Mouse (Mus musculus): ENCODE measurements at regions not wholly inside any gene's neighbourhood (a gene's known extent, or its start where the extent isn't known, plus 50 kb on each side); places are given as distances from the start of the nearest gene placed in this dataset.
"Not testable (repeated sequence)": the region's sequence is repeated elsewhere in the genome, so short reads cannot be mapped to it uniquely, and the experiment has no call there.

GRCm38 (mm10) chr3:54580339-54580738 is 112.3 kb upstream of the Supt20 start:
- H3K9me3 ChIP-seq (ENCODE audit: control insufficient read depth, low read length), result no peaks in the 10 kb centered on the region
- H3K4me3 ChIP-seq (ENCODE audit: low read depth, low read length), result no peak overlapping the region
- 89% methylated on average over 6 of the region's 6 CpGs for WGBS
- ATAC-seq (replicated peaks; ENCODE audit: low FRiP score, low TSS enrichment, low read depth) (no peak), DNase-seq (ENCODE audit: low spot score) (no peak)
- H3K27me3 ChIP-seq (replicated peaks; ENCODE audit: control insufficient read depth, insufficient read depth, low read length), result no peaks in the 10 kb centered on the region
- no peak overlapping the region for H3K27ac ChIP-seq (ENCODE audit: low read depth)
- H3K4me2 ChIP-seq (ENCODE audit: low read length), result no peak overlapping the region
- H3K9ac ChIP-seq (ENCODE audit: low read length), result no peak overlapping the region
- H3K4me1 ChIP-seq (replicated peaks; ENCODE audit: control insufficient read depth, insufficient read depth, low read length), result no peaks in the 10 kb centered on the region
- H3K36me3 ChIP-seq (ENCODE audit: control insufficient read depth, insufficient read depth, low read length), result no peaks in the 10 kb centered on the region

DNA sequence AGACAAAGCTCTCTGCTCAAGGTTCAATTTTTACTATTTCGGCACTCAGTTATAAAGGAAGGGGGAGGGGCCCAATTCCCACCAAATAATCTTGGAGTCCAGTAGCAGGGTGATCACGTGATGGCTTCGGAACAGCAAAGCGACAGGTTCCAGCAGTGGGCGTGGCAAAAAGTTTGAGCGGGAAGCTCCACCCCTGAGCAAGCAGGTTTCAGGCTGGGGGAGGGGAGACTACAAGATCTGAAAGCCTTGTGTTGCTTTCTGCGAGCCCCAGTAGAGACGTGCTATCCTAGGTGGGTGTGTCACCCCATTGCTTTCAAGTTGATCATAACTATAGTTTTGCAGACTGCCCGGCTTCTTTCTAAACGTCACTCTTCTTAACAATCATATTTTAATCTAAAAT is 106.8 kb upstream of the Supt20 start:
- not testable (repeated sequence) for ATAC-seq (replicated peaks; ENCODE audit: low FRiP score, low TSS enrichment, low read depth); H3K36me3 ChIP-seq (ENCODE audit: control insufficient read depth, insufficient read depth, low read length); H3K4me3 ChIP-seq (ENCODE audit: low read depth, low read length); H3K9ac ChIP-seq (ENCODE audit: low read length); H3K4me1 ChIP-seq (replicated peaks; ENCODE audit: control insufficient read depth, insufficient read depth, low read length); H3K9me3 ChIP-seq (ENCODE audit: control insufficient read depth, low read length); H3K27me3 ChIP-seq (replicated peaks; ENCODE audit: control insufficient read depth, insufficient read depth, low read length); H3K4me2 ChIP-seq (ENCODE audit: low read length); DNase-seq (ENCODE audit: low spot score); H3K27ac ChIP-seq (ENCODE audit: low read depth)
- WGBS, result 92% methylated on average over 9 of the region's 10 CpGs

GRCm38 (mm10) chr3:54587127-54587995 is 105.2 kb upstream of the Supt20 start:
- no peaks in the 10 kb centered on the region for H3K9me3 ChIP-seq (ENCODE audit: control insufficient read depth, low read length)
- H3K4me1 ChIP-seq (replicated peaks; ENCODE audit: control insufficient read depth, insufficient read depth, low read length), result no peaks in the 10 kb centered on the region; the same call in 1 of the 2 replicates
- H3K9ac ChIP-seq (ENCODE audit: low read length), result 0 out of 2 replicates have a peak overlapping the region, but pooled peaks have one; percentile 1
- no peaks in the 10 kb centered on the region for H3K36me3 ChIP-seq (ENCODE audit: control insufficient read depth, insufficient read depth, low read length)
- H3K4me3 ChIP-seq (ENCODE audit: low read depth, low read length), result peak overlapping the region; percentile 18; the same call in 1 of the 2 replicates
- ATAC-seq (replicated peaks; ENCODE audit: low FRiP score, low TSS enrichment, low read depth) (no peak), DNase-seq (ENCODE audit: low spot score) (no peak)
- peak overlapping the region; percentile 57 for H3K27ac ChIP-seq (ENCODE audit: low read depth)
- WGBS, result 42% methylated on average over 21 of the region's 21 CpGs
- peak overlapping the region; percentile 36 for H3K4me2 ChIP-seq (ENCODE audit: low read length)
- H3K27me3 ChIP-seq (replicated peaks; ENCODE audit: control insufficient read depth, insufficient read depth, low read length), result no peaks in the 10 kb centered on the region

GRCm38 (mm10) chr3:54588198-54588597 is 104.4 kb upstream of the Supt20 start:
- ATAC-seq (replicated peaks; ENCODE audit: low FRiP score, low TSS enrichment, low read depth), result no peak
- 68% methylated on average over 5 of the region's 5 CpGs for WGBS

DNA sequence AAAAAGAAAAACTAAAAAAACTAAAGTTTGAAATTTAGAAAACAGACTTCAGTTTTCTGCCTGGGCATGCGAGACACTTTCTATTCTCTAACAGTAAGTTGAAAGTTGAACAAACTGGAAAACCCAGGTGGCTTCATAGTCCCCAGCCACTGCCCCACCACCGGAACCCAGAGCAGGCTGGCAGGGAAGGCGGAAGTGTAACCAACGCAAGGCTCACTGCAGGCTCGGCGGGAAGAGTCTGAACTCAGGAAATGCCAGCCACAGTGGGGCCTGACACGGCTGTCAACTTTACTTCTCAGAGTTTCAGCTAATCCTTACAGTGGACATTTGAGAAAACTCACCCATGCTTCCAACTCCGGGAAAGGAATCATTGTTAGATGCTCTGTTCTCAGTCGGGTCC is 102.6 kb upstream of the Supt20 start:
- H3K9me3 ChIP-seq (ENCODE audit: control insufficient read depth, low read length), result no peaks in the 10 kb centered on the region
- H3K27ac ChIP-seq (ENCODE audit: low read depth), result no peak overlapping the region
- DNase-seq (ENCODE audit: low spot score), result no peak
- WGBS, result 87% methylated on average over 9 of the region's 9 CpGs
- no peaks in the 10 kb centered on the region for H3K27me3 ChIP-seq (replicated peaks; ENCODE audit: control insufficient read depth, insufficient read depth, low read length)
- ATAC-seq (replicated peaks; ENCODE audit: low FRiP score, low TSS enrichment, low read depth), result no peak
- H3K4me3 ChIP-seq (ENCODE audit: low read depth, low read length), result no peak overlapping the region
- no peak overlapping the region for H3K4me2 ChIP-seq (ENCODE audit: low read length)
- H3K36me3 ChIP-seq (ENCODE audit: control insufficient read depth, insufficient read depth, low read length), result no peaks in the 10 kb centered on the region
- no peaks in the 10 kb centered on the region; the same call in 1 of the 2 replicates for H3K4me1 ChIP-seq (replicated peaks; ENCODE audit: control insufficient read depth, insufficient read depth, low read length)
- H3K9ac ChIP-seq (ENCODE audit: low read length), result no peak overlapping the region

More at GRCm38 (mm10) chr3:54588198-54588597, 104.4 kb upstream of the Supt20 start:
- H3K4me3 ChIP-seq (ENCODE audit: low read depth, low read length), result no peak overlapping the region
- no peaks in the 10 kb centered on the region; the same call in 1 of the 2 replicates for H3K4me1 ChIP-seq (replicated peaks; ENCODE audit: control insufficient read depth, insufficient read depth, low read length)
- DNase-seq (ENCODE audit: low spot score), result no peak
- no peak overlapping the region for H3K27ac ChIP-seq (ENCODE audit: low read depth)
- no peaks in the 10 kb centered on the region for H3K9me3 ChIP-seq (ENCODE audit: control insufficient read depth, low read length)
- no peaks in the 10 kb centered on the region for H3K27me3 ChIP-seq (replicated peaks; ENCODE audit: control insufficient read depth, insufficient read depth, low read length)
- H3K9ac ChIP-seq (ENCODE audit: low read length), result no peak overlapping the region
- no peak overlapping the region for H3K4me2 ChIP-seq (ENCODE audit: low read length)
- no peaks in the 10 kb centered on the region for H3K36me3 ChIP-seq (ENCODE audit: control insufficient read depth, insufficient read depth, low read length)

- no peak overlapping the region for H3K27ac ChIP-seq (ENCODE audit: low read depth)
- no peak for DNase-seq (ENCODE audit: low spot score)
- no peaks in the 10 kb centered on the region for H3K9me3 ChIP-seq (ENCODE audit: control insufficient read depth, low read length)
- 61% methylated on average over 3 of the region's 3 CpGs for WGBS
- no peaks in the 10 kb centered on the region for H3K36me3 ChIP-seq (ENCODE audit: control insufficient read depth, insufficient read depth, low read length)
- no peaks in the 10 kb centered on the region for H3K27me3 ChIP-seq (replicated peaks; ENCODE audit: control insufficient read depth, insufficient read depth, low read length)
- H3K4me2 ChIP-seq (ENCODE audit: low read length), result no peak overlapping the region
- H3K9ac ChIP-seq (ENCODE audit: low read length), result no peak overlapping the region
- no peaks in the 10 kb centered on the region; the same call in 1 of the 2 replicates for H3K4me1 ChIP-seq (replicated peaks; ENCODE audit: control insufficient read depth, insufficient read depth, low read length)
- ATAC-seq (replicated peaks; ENCODE audit: low FRiP score, low TSS enrichment, low read depth), result no peak
- no peak overlapping the region for H3K4me3 ChIP-seq (ENCODE audit: low read depth, low read length)
These were observed 101.4 kb upstream of the Supt20 start for GRCm38 (mm10) chr3:54591160-54591559.

DNA sequence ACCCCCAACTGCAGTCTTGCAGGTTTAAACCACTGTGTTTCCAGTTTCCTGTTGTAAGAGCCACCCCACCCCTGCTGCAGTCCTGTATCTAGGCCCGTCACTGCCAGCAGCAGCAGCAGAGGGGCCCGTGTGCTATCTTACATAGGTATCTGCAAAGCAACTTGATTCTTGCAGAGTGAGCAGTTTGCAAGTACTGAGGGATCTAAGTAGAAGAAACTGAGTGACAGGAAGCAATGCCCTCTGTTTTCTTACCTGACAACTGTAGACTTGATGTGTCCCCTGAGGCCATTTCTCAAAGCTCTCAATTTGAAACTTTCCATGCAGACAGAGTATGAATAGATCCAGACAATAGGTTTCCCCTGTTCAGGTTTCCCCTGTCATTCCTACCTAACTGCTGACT is 100.5 kb upstream of the Supt20 start:
- Histone ChIP-seq H3K27ac (ENCODE audit: low read depth) (no peak overlapping the region), H3K4me3 (ENCODE audit: low read depth, low read length) (no peak overlapping the region), H3K27me3 (replicated peaks; ENCODE audit: control insufficient read depth, insufficient read depth, low read length) (no peaks in the 10 kb centered on the region), H3K9ac (ENCODE audit: low read length) (no peak overlapping the region), H3K9me3 (ENCODE audit: control insufficient read depth, low read length) (no peaks in the 10 kb centered on the region), H3K36me3 (ENCODE audit: control insufficient read depth, insufficient read depth, low read length) (no peaks in the 10 kb centered on the region), H3K4me1 (replicated peaks; ENCODE audit: control insufficient read depth, insufficient read depth, low read length) (no peaks in the 10 kb centered on the region; the same call in 1 of the 2 replicates), H3K4me2 (ENCODE audit: low read length) (no peak overlapping the region)
- WGBS, result 71% methylated on average over 2 of the region's 2 CpGs
- DNase-seq (ENCODE audit: low spot score), result no peak
- ATAC-seq (replicated peaks; ENCODE audit: low FRiP score, low TSS enrichment, low read depth), result no peak

GRCm38 (mm10) chr3:54592655-54593428 is 99.8 kb upstream of the Supt20 start:
- ATAC-seq (replicated peaks; ENCODE audit: low FRiP score, low TSS enrichment, low read depth) (no peak), DNase-seq (ENCODE audit: low spot score) (no peak)
- no peaks in the 10 kb centered on the region for H3K27me3 ChIP-seq (replicated peaks; ENCODE audit: control insufficient read depth, insufficient read depth, low read length)
- no peaks in the 10 kb centered on the region; the same call in 1 of the 2 replicates for H3K4me1 ChIP-seq (replicated peaks; ENCODE audit: control insufficient read depth, insufficient read depth, low read length)
- no peak overlapping the region for H3K9ac ChIP-seq (ENCODE audit: low read length)
- no peak overlapping the region for H3K27ac ChIP-seq (ENCODE audit: low read depth)
- H3K36me3 ChIP-seq (ENCODE audit: control insufficient read depth, insufficient read depth, low read length), result no peaks in the 10 kb centered on the region
- no peak overlapping the region for H3K4me2 ChIP-seq (ENCODE audit: low read length)
- no peaks in the 10 kb centered on the region for H3K9me3 ChIP-seq (ENCODE audit: control insufficient read depth, low read length)
- no peak overlapping the region for H3K4me3 ChIP-seq (ENCODE audit: low read depth, low read length)
- 57% methylated on average over 14 of the region's 14 CpGs for WGBS
